Mouse (Mus musculus): ENCODE results near the gene Grm1.

The Grm1 gene

GRCm38 (mm10) chr10:10834828-10835227 lies 247.3 kb downstream of the Grm1 start:
- no peak for DNase-seq (ENCODE audit: low read depth, low spot score)

GRCm38 (mm10) chr10:10831141-10831540 lies 251.0 kb downstream of the Grm1 start:
- no peak for DNase-seq (ENCODE audit: low read depth, low spot score)

- DNase-seq (ENCODE audit: low read depth, low spot score), result no peak
Observed at GRCm38 (mm10) chr10:10827308-10827707, 254.8 kb downstream of the Grm1 start.

- DNase-seq (ENCODE audit: low read depth, low spot score), result no peak
Observed at GRCm38 (mm10) chr10:10818061-10818460, 264.1 kb downstream of the Grm1 start.

- DNase-seq (ENCODE audit: low read depth, low spot score), result no peak
Observed at GRCm38 (mm10) chr10:10814631-10815216, 267.4 kb downstream of the Grm1 start.

GRCm38 (mm10) chr10:10812750-10813711 lies 269.1 kb downstream of the Grm1 start:
- no peak for DNase-seq (ENCODE audit: low read depth, low spot score)

- DNase-seq (ENCODE audit: low read depth, low spot score), result no peak
Observed at GRCm38 (mm10) chr10:10809777-10810176, 272.4 kb downstream of the Grm1 start.

- DNase-seq (ENCODE audit: low read depth, low spot score), result no peak
Observed at GRCm38 (mm10) chr10:10795321-10795720, 286.8 kb downstream of the Grm1 start.

GRCm38 (mm10) chr10:10790458-10790857 lies 291.7 kb downstream of the Grm1 start:
- no peak for DNase-seq (ENCODE audit: low read depth, low spot score)

- no peak for DNase-seq (ENCODE audit: low read depth, low spot score)
Observed at GRCm38 (mm10) chr10:10789967-10790366, 292.2 kb downstream of the Grm1 start.

GRCm38 (mm10) chr10:10787906-10788416 lies 294.2 kb downstream of the Grm1 start:
- DNase-seq (ENCODE audit: low read depth, low spot score), result no peak

- DNase-seq (ENCODE audit: low read depth, low spot score), result no peak
Observed at GRCm38 (mm10) chr10:10785122-10785521, 297.0 kb downstream of the Grm1 start.

- no peak for DNase-seq (ENCODE audit: low read depth, low spot score)
Observed at GRCm38 (mm10) chr10:10774827-10775226, 307.3 kb downstream of the Grm1 start.

- DNase-seq (ENCODE audit: low read depth, low spot score), result no peak
Observed at GRCm38 (mm10) chr10:10763015-10763414, 319.1 kb downstream of the Grm1 start.

GRCm38 (mm10) chr10:10761274-10761673 lies 320.9 kb downstream of the Grm1 start:
- DNase-seq (ENCODE audit: low read depth, low spot score), result no peak

- no peak for DNase-seq (ENCODE audit: low read depth, low spot score)
Observed at GRCm38 (mm10) chr10:10760801-10761200, 321.4 kb downstream of the Grm1 start.

GRCm38 (mm10) chr10:10751033-10751432 lies 331.1 kb downstream of the Grm1 start:
- no peak for DNase-seq (ENCODE audit: low read depth, low spot score)

- DNase-seq (ENCODE audit: low read depth, low spot score), result no peak
Observed at GRCm38 (mm10) chr10:10744097-10744496, 338.1 kb downstream of the Grm1 start.

GRCm38 (mm10) chr10:10742172-10742571 lies 340.0 kb downstream of the Grm1 start:
- no peak for DNase-seq (ENCODE audit: low read depth, low spot score)

GRCm38 (mm10) chr10:10741314-10741713 lies 340.8 kb downstream of the Grm1 start:
- DNase-seq (ENCODE audit: low read depth, low spot score), result no peak

- no peak for DNase-seq (ENCODE audit: low read depth, low spot score)
Observed at GRCm38 (mm10) chr10:10740729-10741128, 341.4 kb downstream of the Grm1 start.

GRCm38 (mm10) chr10:10737041-10737681 lies 345.0 kb downstream of the Grm1 start:
- DNase-seq (ENCODE audit: low read depth, low spot score), result no peak

All from embryo, embryonic 11.5 days (tissue).